Mouse (Mus musculus) heart, embryonic 16.5 days (tissue): ENCODE measurements around the gene Polk. TPM values are rescaled to one million over a fixed set of nuclear protein-coding genes. Genes with fewer than 3 reads are reported as not detected.
A peak's percentile ranks its signal among the peaks of the same experiment; 100 is the strongest.

Experiments
- ATAC-seq: fragments of 200-750 bp; cut with Nextera tagmentation; replicated peaks from 2 replicates; pipeline ENCODE4 v1.8.0; 2017; ENCODE audit warnings: moderate number of reproducible peaks; ENCODE audit not compliant: insufficient read depth, low FRiP score; ENCODE audit errors: extremely low read depth
- H3K27ac ChIP-seq: fragments of 300-500 bp; sonication (generic); 2 replicates; pipeline ENCODE4 v1.5.1; 2014; ENCODE audit warnings: mild to moderate bottlenecking, low read length, control low read depth, moderate library complexity
- H3K27me3 ChIP-seq: fragments of 300-500 bp; sonication (generic); 2 replicates; pipeline ENCODE4 v1.6.1; 2014; ENCODE audit warnings: low read length, mixed read lengths; ENCODE audit not compliant: control insufficient read depth, insufficient read depth
- H3K36me3 ChIP-seq: fragments of 300-500 bp; sonication (generic); 2 replicates; pipeline ENCODE4 v1.6.1; 2014; ENCODE audit not compliant: control insufficient read depth, insufficient read depth
- H3K4me1 ChIP-seq: fragments of 300-500 bp; sonication (generic); 2 replicates; pipeline ENCODE4 v1.6.1; 2014; ENCODE audit warnings: low read length, mixed read lengths; ENCODE audit not compliant: control insufficient read depth, insufficient read depth
- H3K4me2 ChIP-seq: fragments of 300-500 bp; sonication (generic); 2 replicates; pipeline ENCODE4 v1.6.1; 2014; ENCODE audit warnings: low read depth, mild to moderate bottlenecking, control low read depth, low read length
- H3K4me3 ChIP-seq: fragments of 300-500 bp; sonication (generic); 2 replicates; pipeline ENCODE4 v1.5.1; 2014; ENCODE audit warnings: mild to moderate bottlenecking, control low read depth, low read length
- H3K9ac ChIP-seq: fragments of 300-500 bp; sonication (generic); 2 replicates; pipeline ENCODE4 v1.6.1; 2014; ENCODE audit warnings: low read length, control low read depth
- H3K9me3 ChIP-seq: fragments of 300-500 bp; sonication (generic); replicated peaks from 2 replicates; pipeline ENCODE4 v1.6.1; 2016; ENCODE audit warnings: low read length; ENCODE audit not compliant: control insufficient read depth
- WGBS: fragments of 180-500 bp; shearing (Covaris S2); extraction: QIAGEN DNeasy Blood & Tissue Kit; methylation state at CpG from one replicate; pipeline ENCODE4 v1.1.7; 2014; 5-methylcytosine and 5-hydroxymethylcytosine counted together
- polyA plus RNA-seq: library from polyadenylated mRNA; unstranded; fragments of >200 nt; fragmentation: Nextera tagmentation; extraction: Ambion mirVana; gene quantifications from 2 replicates; pipeline ENCODE4 v1.2.1, GENCODE M21; 2015

Gene Polk
- 6.5 and 7.3 TPM in 2 replicates for polyA plus RNA-seq

- Histone ChIP-seq H3K27ac (peak within 1 kb of the TSS; percentile 95), H3K4me1 (peaks cover 6% of the 10 kb centered on the region), H3K9me3 (no peaks in the 10 kb centered on the region), H3K9ac (peak within 1 kb of the TSS; percentile 94), H3K4me2 (peak within 1 kb of the TSS; percentile 66), H3K36me3 (no peaks in the 10 kb centered on the region), H3K27me3 (no peaks in the 10 kb centered on the region), H3K4me3 (peak within 1 kb of the TSS; percentile 85)
- under 1% methylated on average over 46 of the region's 50 CpGs for WGBS
- peak; percentile 99 for ATAC-seq
Measured at GRCm38 (mm10) chr13:96542081-96542889, at the start of gene Polk, which contains the start of gene Col4a3bp. Polk (minus strand) TSS chr13:96542579. Col4a3bp (plus strand) TSS chr13:96542618.

GRCm38 (mm10) chr13:96588642-96589041, 46.3 kb upstream of the Polk start:
- ATAC-seq: no peak
- H3K27ac ChIP-seq: no peak overlapping the region
- no peaks in the 10 kb centered on the region for H3K27me3 ChIP-seq
- H3K4me3 ChIP-seq: no peak overlapping the region
- H3K4me1 ChIP-seq: peaks cover 5% of the 10 kb centered on the region; the same call in 1 of the 2 replicates
- H3K9ac ChIP-seq: no peak overlapping the region
- no peaks in the 10 kb centered on the region for H3K9me3 ChIP-seq
- no peaks in the 10 kb centered on the region for H3K36me3 ChIP-seq
- H3K4me2 ChIP-seq: no peak overlapping the region
- WGBS: 89% methylated on average over 1 of the region's 1 CpGs

- 96% methylated on average over 5 of the region's 5 CpGs for WGBS
- no peaks in the 10 kb centered on the region for H3K36me3 ChIP-seq
- no peak overlapping the region for H3K4me2 ChIP-seq
- H3K27me3 ChIP-seq: no peaks in the 10 kb centered on the region
- H3K4me3 ChIP-seq: no peak overlapping the region
- no peaks in the 10 kb centered on the region for H3K9me3 ChIP-seq
- no peak overlapping the region for H3K27ac ChIP-seq
- no peak overlapping the region for H3K9ac ChIP-seq
- no peaks in the 10 kb centered on the region for H3K4me1 ChIP-seq
- no peak for ATAC-seq
Measured at GRCm38 (mm10) chr13:96586540-96586939, 44.2 kb upstream of the Polk start.

- H3K9me3 ChIP-seq: no peaks in the 10 kb centered on the region
- no peak overlapping the region for H3K27ac ChIP-seq
- H3K4me3 ChIP-seq: no peak overlapping the region
- WGBS: 89% methylated on average over 2 of the region's 2 CpGs
- H3K9ac ChIP-seq: no peak overlapping the region
- no peak overlapping the region for H3K4me2 ChIP-seq
- H3K4me1 ChIP-seq: no peaks in the 10 kb centered on the region
- no peak for ATAC-seq
- no peaks in the 10 kb centered on the region for H3K36me3 ChIP-seq
- no peaks in the 10 kb centered on the region for H3K27me3 ChIP-seq
Measured at GRCm38 (mm10) chr13:96584201-96584600, 41.8 kb upstream of the Polk start.

- no peak for ATAC-seq
- 78% methylated on average over 1 of the region's 1 CpGs for WGBS
Measured at GRCm38 (mm10) chr13:96579979-96580378, 37.6 kb upstream of the Polk start.

GRCm38 (mm10) chr13:96579104-96579503, 36.7 kb upstream of the Polk start:
- Histone ChIP-seq H3K4me1 (peaks cover 6% of the 10 kb centered on the region), H3K9ac (no peak overlapping the region), H3K36me3 (no peaks in the 10 kb centered on the region), H3K27me3 (no peaks in the 10 kb centered on the region), H3K4me2 (no peak overlapping the region), H3K4me3 (no peak overlapping the region), H3K27ac (no peak overlapping the region), H3K9me3 (no peaks in the 10 kb centered on the region; the same call in 1 of the 2 replicates)
- no peak for ATAC-seq
- WGBS: 79% methylated on average over 2 of the region's 2 CpGs

More at GRCm38 (mm10) chr13:96579979-96580378, 37.6 kb upstream of the Polk start:
- Histone ChIP-seq H3K4me3 (no peak overlapping the region), H3K9me3 (no peaks in the 10 kb centered on the region; the same call in 1 of the 2 replicates), H3K4me2 (no peak overlapping the region), H3K36me3 (no peaks in the 10 kb centered on the region), H3K27ac (no peak overlapping the region), H3K27me3 (no peaks in the 10 kb centered on the region), H3K9ac (no peak overlapping the region), H3K4me1 (peaks cover 4% of the 10 kb centered on the region)

GRCm38 (mm10) chr13:96574170-96574569, 31.8 kb upstream of the Polk start:
- whole genome bisulfite sequencing: 71% methylated on average over 2 of the region's 2 CpGs
- no peak for ATAC-seq
- H3K4me3 ChIP-seq: no peak overlapping the region

GRCm38 (mm10) chr13:96571016-96571361, 28.6 kb upstream of the Polk start:
- Histone ChIP-seq H3K4me3 (no peak overlapping the region), H3K36me3 (peaks cover 4% of the 10 kb centered on the region; the same call in 1 of the 2 replicates), H3K27me3 (no peaks in the 10 kb centered on the region), H3K9ac (no peak overlapping the region), H3K4me1 (peaks cover 6% of the 10 kb centered on the region; the same call in 1 of the 2 replicates), H3K9me3 (no peaks in the 10 kb centered on the region; the same call in 1 of the 2 replicates), H3K27ac (no peak overlapping the region), H3K4me2 (no peak overlapping the region)
- no peak for ATAC-seq
- WGBS: 86% methylated on average over 6 of the region's 6 CpGs

More at GRCm38 (mm10) chr13:96574170-96574569, 31.8 kb upstream of the Polk start:
- Histone ChIP-seq H3K4me2 (no peak overlapping the region), H3K27me3 (no peaks in the 10 kb centered on the region), H3K4me1 (peaks cover 7% of the 10 kb centered on the region), H3K36me3 (peaks cover 4% of the 10 kb centered on the region; the same call in 1 of the 2 replicates), H3K9me3 (no peaks in the 10 kb centered on the region; the same call in 1 of the 2 replicates), H3K9ac (no peak overlapping the region), H3K27ac (peak overlapping the region; percentile 35; the same call in 1 of the 2 replicates)
